Mouse (Mus musculus) spleen, adult 18-20 months (tissue): ENCODE measurements at regions not wholly inside any gene's neighbourhood (a gene's known extent, or its start where the extent isn't known, plus 50 kb on each side); places are given as distances from the start of the nearest gene placed in this dataset.

Experiments
- DNase-seq, 2 experiments: peaks; one replicate each; pipeline ENCODE4 v3.0.0; 2022; ENCODE audit warnings: mixed read lengths in 2 of 2

GRCm38 (mm10) chr14:67139152-67139551 lies 1130.1 kb upstream of the Gulo start:
- no peak for DNase-seq

DNA sequence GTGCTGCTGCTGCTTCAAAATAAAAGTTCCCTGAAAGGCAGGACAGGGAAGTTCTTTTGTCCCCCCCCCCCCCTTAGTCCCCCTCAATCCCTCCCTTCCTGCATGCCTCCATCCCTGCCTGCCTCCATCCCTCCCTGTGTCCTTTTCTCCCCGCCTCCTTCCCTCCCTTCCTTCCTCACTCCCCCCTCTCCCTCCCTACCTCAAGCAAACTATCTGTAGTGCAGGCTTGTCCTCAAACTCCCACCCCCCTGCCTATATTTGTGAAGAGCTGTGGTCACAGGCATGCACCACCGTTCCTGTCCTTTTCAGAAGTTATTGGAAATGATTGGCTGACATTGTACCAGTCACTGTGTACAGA lies 1127.1 kb upstream of the Gulo start:
- no peak for DNase-seq

- DNase-seq: no peak
Measured at GRCm38 (mm10) chr14:67135221-67136140, 1126.5 kb upstream of the Gulo start.

DNA sequence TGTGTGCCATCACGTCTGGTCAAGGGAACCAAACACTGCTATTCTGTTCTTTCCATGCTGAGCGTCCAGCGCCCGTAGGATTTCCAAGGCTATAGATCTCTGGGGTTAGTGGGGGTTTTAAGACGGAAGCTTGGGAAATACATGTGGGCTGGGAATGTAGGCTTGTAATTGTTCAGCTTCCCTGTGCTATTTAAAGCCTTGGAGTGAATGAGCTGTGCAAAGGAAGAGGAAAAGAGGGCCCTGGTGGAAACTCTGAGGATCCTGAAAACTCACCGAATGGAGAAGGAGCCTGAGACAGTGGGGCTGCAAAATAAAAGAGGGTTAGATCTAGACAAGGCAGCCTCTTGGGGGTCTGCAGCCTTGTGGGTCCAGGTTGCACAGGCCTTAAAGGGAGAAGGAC lies 1124.2 kb upstream of the Gulo start:
- DNase-seq: no peak

DNA sequence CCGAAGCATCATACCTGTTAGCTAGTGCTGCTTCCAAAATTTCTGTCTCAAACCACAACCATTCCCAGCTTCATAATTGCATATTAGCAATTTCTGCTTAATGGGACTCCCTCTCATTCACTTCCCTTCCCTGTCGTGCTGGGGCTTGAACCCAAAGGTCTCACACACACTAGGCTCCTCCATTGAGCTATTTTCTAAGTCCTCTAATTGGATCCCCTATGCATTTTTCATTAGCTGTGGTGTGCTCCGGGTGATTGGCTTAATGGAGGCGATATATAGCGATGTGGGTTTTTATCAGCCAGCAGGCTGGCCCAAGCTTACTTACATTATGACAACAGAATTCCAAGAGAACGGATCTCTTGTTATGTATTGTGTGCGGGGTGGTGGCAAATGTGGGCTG lies 1118.1 kb upstream of the Gulo start:
- no peak for DNase-seq

GRCm38 (mm10) chr14:67126254-67126653 lies 1117.2 kb upstream of the Gulo start:
- DNase-seq: no peak

GRCm38 (mm10) chr14:67123300-67123699 lies 1114.3 kb upstream of the Gulo start:
- DNase-seq: no peak
